Mouse (Mus musculus) cerebellum, adult 2 months (tissue): ENCODE measurements around the gene Cdiptos.

Experiments
- CTCF ChIP-seq: fragments of 200-500 bp; IDR thresholded peaks from 2 replicates; pipeline ENCODE4 v1.5.1; 2011; ENCODE audit warnings: low read depth, mild to moderate bottlenecking, control low read depth, low read length, moderate library complexity, borderline replicate concordance; ENCODE audit not compliant: insufficient read depth
- POLR2A ChIP-seq: fragments of 200-500 bp; IDR thresholded peaks from 2 replicates; pipeline ENCODE4 v1.6.1; 2011; ENCODE audit warnings: low read length, control low read depth, borderline replicate concordance; ENCODE audit not compliant: insufficient read depth

- TF ChIP-seq CTCF: peak; percentile 90
- no peak for TF ChIP-seq POLR2A
Observed at GRCm38 (mm10) chr7:126975950-126976866, at the start of gene Cdiptos.
